Mouse (Mus musculus): ENCODE results near the gene Avil. TPM values are rescaled to one million over a fixed set of nuclear protein-coding genes. Genes with fewer than 3 reads are reported as not detected.

The Avil gene
- polyA plus RNA-seq, 1 experiment: 2.4 TPM

DNA sequence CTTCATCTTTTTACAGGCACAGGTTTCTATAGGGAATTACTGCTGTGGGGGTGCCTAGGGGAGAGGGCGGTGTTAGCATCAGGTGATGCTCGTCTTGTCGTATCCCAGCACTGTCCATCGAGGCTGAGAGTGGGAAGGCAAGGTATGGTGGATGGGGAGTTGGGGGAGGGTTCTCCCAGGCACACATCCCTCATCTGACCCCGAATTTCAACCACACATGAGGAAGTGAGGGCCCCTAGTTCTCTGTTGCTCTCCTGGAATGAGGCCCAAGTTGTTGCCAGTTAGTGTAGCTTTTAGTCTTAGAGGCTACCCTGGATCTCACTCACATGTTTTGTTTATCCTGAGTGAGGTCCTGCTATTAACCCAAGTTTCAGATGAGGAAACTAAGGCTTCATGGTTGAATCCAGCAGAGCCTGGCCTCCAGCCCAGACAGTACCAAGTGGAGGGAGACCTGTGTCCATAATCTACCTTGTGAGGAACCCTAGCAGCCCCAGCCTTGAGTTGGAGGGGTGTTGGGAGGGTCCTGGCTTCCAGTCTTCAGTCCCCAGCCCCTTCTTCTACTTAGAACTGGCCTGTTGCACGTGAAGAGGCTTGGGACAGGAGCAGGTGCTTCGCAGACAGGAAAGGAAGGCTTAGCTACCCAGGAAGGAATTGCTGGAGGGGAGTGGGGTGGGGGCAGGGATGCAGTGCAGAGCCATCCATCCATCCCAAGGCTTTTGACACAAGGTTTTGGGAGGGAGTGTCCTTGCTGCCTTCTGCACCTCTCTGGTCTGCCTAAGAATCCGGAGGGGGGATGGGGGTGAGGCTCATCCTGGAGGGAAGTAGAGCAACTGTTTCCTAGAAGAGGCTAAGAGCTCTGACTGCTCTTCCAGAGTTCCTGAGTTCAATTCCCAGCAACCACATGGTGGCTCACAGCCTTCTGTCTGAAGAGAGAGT, 13.1 kb upstream of the Avil start:
- Histone ChIP-seq H3K4me1 (ENCODE audit: control insufficient read depth, insufficient read depth, insufficient read length, low read length) (peaks cover 44% of the 10 kb centered on the region), H3K36me3 (ENCODE audit: control insufficient read depth, insufficient read depth, low read length) (peaks cover 10% of the 10 kb centered on the region), H3K4me3 (ENCODE audit: low read depth, low read length) (no peak overlapping the region), H3K27me3 (ENCODE audit: control insufficient read depth, insufficient read depth, low read length) (no peaks in the 10 kb centered on the region), H3K27ac (ENCODE audit: insufficient read depth, low read depth, low read length) (peak overlapping the region; percentile 52)
- TF ChIP-seq CTCF (IDR thresholded peaks at IDR 0.05; ENCODE audit: extremely low read depth, insufficient read length, insufficient replicate concordance, low read depth, low read length): no peak
- no peak for TF ChIP-seq POLR2A (IDR thresholded peaks at IDR 0.05; ENCODE audit: low read depth, low read length)
- 47% methylated on average over 8 of the region's 8 CpGs for WGBS

DNA sequence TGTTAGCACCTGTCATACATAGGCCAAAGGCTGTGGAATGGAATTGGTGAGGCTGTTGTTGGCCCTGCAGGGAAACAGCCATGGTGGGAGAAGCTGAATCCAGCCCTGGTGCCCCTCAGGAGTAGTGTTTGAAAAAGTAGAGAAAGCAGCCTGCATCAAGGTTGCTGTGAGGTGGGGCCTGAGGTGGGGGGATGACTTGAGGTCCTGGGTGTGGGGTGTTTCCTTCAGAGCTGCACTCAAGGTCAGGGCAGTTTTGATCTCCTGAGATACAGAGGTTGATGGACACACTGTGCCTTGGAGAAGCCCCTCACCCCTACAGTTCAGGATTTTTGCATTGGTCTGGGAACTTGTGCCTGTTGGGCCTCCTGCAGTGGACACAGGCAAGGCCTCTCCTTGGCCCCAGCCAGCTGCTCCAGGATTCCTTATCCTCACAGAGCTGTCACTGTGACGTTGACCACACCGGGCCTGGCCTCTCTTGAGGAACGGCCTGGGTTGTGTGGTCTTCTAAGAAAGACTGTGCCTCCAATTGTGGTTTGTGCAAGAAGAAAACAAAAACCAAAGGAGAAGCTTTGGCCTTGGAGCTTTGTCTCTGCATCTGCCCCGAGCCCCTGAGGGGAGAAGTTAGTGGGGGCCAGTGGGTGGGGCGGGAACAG, 11.9 kb upstream of the Avil start:
- H3K36me3 ChIP-seq (ENCODE audit: control insufficient read depth, insufficient read depth, low read length): peaks cover 22% of the 10 kb centered on the region
- no peak overlapping the region for H3K4me3 ChIP-seq (ENCODE audit: low read depth, low read length)
- peaks cover 35% of the 10 kb centered on the region for H3K4me1 ChIP-seq (ENCODE audit: control insufficient read depth, insufficient read depth, insufficient read length, low read length)
- no peak overlapping the region for H3K27ac ChIP-seq (ENCODE audit: insufficient read depth, low read depth, low read length)
- 58% methylated on average over 5 of the region's 5 CpGs for WGBS
- TF ChIP-seq POLR2A (IDR thresholded peaks at IDR 0.05; ENCODE audit: low read depth, low read length) (no peak), CTCF (IDR thresholded peaks at IDR 0.05; ENCODE audit: extremely low read depth, insufficient read length, insufficient replicate concordance, low read depth, low read length) (no peak)
- no peaks in the 10 kb centered on the region for H3K27me3 ChIP-seq (ENCODE audit: control insufficient read depth, insufficient read depth, low read length)

DNA sequence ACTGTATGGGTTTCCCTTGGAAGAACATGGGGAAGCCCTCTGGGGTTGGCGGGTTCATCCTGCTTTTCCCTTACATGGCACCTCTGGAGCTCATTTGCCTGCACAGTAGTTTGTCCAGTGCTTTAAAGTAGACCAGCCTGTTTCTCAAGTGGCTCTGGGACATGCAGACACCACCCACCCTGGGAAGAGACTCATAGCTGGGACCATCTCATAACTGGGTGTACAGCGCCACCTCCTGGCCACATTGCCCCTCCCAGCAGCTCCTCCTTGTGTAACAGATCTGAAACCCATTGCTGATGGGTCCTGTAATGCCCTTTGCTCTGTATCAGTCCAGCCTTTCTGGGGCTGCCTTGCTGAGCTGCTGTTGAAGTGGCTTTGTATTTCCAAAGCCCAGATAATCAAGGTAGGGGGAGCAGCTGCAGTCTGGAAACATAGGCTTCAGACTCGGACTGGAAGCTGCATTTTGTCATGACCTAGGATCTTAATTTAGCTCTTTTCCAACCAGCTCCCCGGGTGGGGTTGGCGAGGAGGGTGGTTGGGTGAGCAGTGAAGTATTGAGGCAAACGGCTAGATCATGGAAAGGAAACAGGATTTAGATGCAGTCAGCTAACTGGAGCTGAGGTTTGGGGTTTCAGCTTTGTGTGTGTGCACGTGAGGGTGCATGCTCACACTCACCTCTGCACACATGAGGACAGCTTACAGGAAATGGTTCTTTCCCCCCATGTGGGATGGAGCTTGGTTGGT, 10.0 kb upstream of the Avil start:
- peaks cover 37% of the 10 kb centered on the region for H3K36me3 ChIP-seq (ENCODE audit: control insufficient read depth, insufficient read depth, low read length)

GRCm38 (mm10) chr10:126991676-126992075, 8.8 kb upstream of the Avil start:
- 50% methylated on average over 3 of the region's 3 CpGs for WGBS
- H3K36me3 ChIP-seq (ENCODE audit: control insufficient read depth, insufficient read depth, low read length): peaks cover 43% of the 10 kb centered on the region
- TF ChIP-seq CTCF (IDR thresholded peaks at IDR 0.05; ENCODE audit: extremely low read depth, insufficient read length, insufficient replicate concordance, low read depth, low read length) (no peak), POLR2A (IDR thresholded peaks at IDR 0.05; ENCODE audit: low read depth, low read length) (no peak)

More for the DNA sequence above, 10.0 kb upstream of the Avil start:
- Histone ChIP-seq H3K27me3 (ENCODE audit: control insufficient read depth, insufficient read depth, low read length) (no peaks in the 10 kb centered on the region), H3K4me1 (ENCODE audit: control insufficient read depth, insufficient read depth, insufficient read length, low read length) (peaks cover 21% of the 10 kb centered on the region), H3K4me3 (ENCODE audit: low read depth, low read length) (no peak overlapping the region), H3K27ac (ENCODE audit: insufficient read depth, low read depth, low read length) (no peak overlapping the region)
- TF ChIP-seq POLR2A (IDR thresholded peaks at IDR 0.05; ENCODE audit: low read depth, low read length) (0 out of 2 replicates have a peak, but pooled peaks have one; percentile 17), CTCF (IDR thresholded peaks at IDR 0.05; ENCODE audit: extremely low read depth, insufficient read length, insufficient replicate concordance, low read depth, low read length) (peak; percentile 98)
- WGBS: 47% methylated on average over 7 of the region's 7 CpGs

DNA sequence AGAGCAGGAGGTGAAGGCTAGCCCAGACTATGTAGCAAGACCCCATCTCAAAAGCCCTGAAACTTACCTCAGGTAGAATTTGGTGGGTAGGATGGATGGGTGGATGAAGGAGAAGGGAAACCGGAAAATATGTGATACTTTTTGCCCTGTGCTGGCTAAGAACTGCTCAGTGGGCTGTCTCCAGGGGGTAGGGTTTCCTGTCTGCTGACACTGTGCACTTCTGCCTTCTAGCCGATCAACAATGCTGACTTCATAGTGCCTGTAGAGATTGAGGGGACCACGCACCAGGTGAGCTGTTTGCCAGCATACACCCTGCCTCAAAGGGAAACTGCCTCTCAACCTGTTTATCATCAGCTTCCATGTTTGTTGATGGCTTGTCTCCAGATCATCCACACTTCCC, 6.9 kb upstream of the Avil start:
- TF ChIP-seq CTCF (IDR thresholded peaks at IDR 0.05; ENCODE audit: extremely low read depth, insufficient read length, insufficient replicate concordance, low read depth, low read length): no peak
- no peak for TF ChIP-seq POLR2A (IDR thresholded peaks at IDR 0.05; ENCODE audit: low read depth, low read length)
- Histone ChIP-seq H3K4me1 (ENCODE audit: control insufficient read depth, insufficient read depth, insufficient read length, low read length) (peaks cover 6% of the 10 kb centered on the region), H3K27me3 (ENCODE audit: control insufficient read depth, insufficient read depth, low read length) (no peaks in the 10 kb centered on the region), H3K36me3 (ENCODE audit: control insufficient read depth, insufficient read depth, low read length) (peaks cover 57% of the 10 kb centered on the region), H3K27ac (ENCODE audit: insufficient read depth, low read depth, low read length) (no peak overlapping the region), H3K4me3 (ENCODE audit: low read depth, low read length) (no peak overlapping the region)
- WGBS: 78% methylated on average over 3 of the region's 3 CpGs

More at GRCm38 (mm10) chr10:126991676-126992075, 8.8 kb upstream of the Avil start:
- Histone ChIP-seq H3K4me1 (ENCODE audit: control insufficient read depth, insufficient read depth, insufficient read length, low read length) (peaks cover 15% of the 10 kb centered on the region), H3K27me3 (ENCODE audit: control insufficient read depth, insufficient read depth, low read length) (no peaks in the 10 kb centered on the region), H3K27ac (ENCODE audit: insufficient read depth, low read depth, low read length) (no peak overlapping the region), H3K4me3 (ENCODE audit: low read depth, low read length) (no peak overlapping the region)

DNA sequence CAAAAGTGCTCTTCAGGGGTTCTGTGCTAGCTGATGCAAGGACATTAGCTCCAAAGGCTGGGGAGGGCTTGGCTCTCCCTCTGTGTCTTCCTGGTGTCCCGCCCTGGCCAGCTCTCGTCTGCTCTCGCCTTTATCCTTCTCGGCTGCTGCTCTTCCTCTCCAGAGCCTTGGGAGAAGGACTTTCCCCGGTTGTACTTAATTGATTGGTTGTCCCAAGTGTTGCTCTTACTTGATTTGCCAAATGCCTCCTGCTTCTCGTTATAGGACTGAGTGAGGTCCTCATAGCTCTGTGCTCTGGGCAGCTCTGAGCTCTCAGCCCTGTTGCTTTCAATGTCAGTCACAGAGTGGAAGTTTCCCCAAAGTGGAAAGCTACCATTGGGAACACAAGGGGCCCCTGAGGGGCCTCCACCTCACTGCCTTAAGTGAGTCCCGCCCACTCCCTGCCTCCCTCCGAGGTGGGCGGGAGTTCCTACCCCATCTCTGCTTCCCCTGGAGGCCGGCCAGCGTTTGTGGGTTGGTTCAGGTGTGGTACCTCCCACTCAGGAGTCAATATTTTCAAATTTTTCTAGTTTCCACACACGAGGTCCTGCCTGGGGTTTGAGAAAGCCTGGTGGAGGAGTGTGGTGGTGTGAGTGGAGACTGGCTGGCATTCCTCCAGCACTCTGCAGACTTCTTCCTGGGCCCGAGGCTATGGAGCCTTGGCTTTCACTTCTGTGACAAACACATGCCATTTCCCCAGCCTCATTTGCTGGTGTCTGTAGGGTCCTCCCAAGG, 3.0 kb upstream of the Avil start:
- Histone ChIP-seq H3K4me1 (ENCODE audit: control insufficient read depth, insufficient read depth, insufficient read length, low read length) (peaks cover 3% of the 10 kb centered on the region), H3K36me3 (ENCODE audit: control insufficient read depth, insufficient read depth, low read length) (peaks cover 48% of the 10 kb centered on the region), H3K27ac (ENCODE audit: insufficient read depth, low read depth, low read length) (no peak overlapping the region), H3K27me3 (ENCODE audit: control insufficient read depth, insufficient read depth, low read length) (no peaks in the 10 kb centered on the region), H3K4me3 (ENCODE audit: low read depth, low read length) (no peak overlapping the region)
- WGBS: 54% methylated on average over 13 of the region's 13 CpGs
- TF ChIP-seq CTCF (IDR thresholded peaks at IDR 0.05; ENCODE audit: extremely low read depth, insufficient read length, insufficient replicate concordance, low read depth, low read length) (no peak), POLR2A (IDR thresholded peaks at IDR 0.05; ENCODE audit: low read depth, low read length) (no peak)

Data from small intestine, adult 2 months (tissue).